Mouse (Mus musculus) CD4-positive naive resting alpha-beta T cell, adult 57 days (primary cell): ENCODE results near the gene Bola1. TPM values are rescaled to one million over a fixed set of nuclear protein-coding genes. Genes with fewer than 3 reads are reported as not detected.

Experiments
- total RNA-seq: library from RNA; stranded (reverse); gene quantifications from one replicate; pipeline ENCODE4 v1.2.4, GENCODE M21; 2023

Gene Bola1
- 11.2 TPM for total RNA-seq

GRCm38 (mm10) chr3:96219661-96220130 lies at the start of gene Bola1, which contains the start of gene Hist2h2ab:
Bola1 (minus strand) TSS chr3:96219709.
Hist2h2ab (plus strand) TSS chr3:96219865.

DNA sequence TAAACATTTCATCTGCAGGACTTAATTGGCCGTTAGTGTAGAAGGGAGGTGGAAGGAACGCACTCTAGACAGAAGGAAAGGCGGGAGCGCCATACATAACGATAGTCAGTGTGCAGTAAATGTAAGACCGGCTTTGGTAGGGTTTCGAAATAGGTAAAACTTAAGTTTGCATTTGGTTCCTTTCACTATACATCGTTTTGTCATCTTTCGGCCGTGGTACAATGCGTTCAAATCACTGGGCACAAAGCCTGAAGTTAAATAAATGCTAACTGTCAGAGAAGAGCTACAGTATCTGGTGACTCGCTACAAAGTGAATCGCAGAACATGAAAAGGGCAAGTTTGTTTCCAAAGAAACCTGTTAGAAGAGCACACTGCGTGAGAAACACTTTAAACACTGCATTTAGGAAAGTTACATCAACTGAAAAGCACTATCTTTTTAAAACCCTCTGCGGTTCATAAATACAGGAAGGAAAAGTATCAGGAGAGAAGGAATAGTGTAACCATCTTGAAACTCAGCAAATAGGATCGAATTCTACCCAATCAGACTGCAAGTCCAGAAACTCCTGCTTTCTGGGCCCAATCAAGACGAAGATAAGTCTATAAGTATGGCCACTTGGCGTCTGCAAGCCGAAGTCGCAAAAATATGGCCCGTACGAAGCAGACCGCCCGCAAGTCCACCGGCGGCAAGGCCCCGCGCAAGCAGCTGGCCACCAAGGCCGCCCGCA lies 48.7 kb upstream of the Bola1 start, which contains the start of gene Hist2h3b:
Hist2h3b (plus strand) TSS at position 604 of the 725 bp plus-strand sequence.

DNA sequence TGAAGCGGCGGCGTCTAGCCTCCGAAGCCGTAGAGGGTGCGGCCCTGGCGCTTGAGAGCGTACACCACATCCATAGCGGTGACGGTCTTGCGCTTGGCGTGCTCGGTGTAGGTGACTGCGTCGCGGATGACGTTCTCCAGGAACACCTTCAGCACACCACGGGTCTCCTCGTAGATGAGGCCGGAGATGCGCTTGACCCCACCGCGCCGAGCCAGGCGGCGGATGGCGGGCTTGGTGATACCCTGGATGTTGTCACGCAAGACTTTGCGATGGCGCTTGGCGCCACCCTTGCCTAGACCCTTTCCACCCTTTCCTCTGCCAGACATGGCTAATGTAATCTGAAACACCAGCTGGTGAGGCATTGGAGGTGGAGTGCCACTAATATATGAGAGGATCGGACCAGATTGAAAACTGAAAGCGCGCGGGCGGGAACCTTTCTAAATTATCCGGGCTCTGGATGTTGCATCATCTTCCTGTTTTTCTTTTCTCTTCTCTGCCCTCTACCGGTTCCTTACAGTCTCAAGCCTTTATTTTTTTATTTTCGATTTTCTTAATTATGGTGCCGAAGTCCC lies 43.6 kb upstream of the Bola1 start, which contains the start of gene Hist2h4:
Hist2h4 (minus strand) TSS at position 333 of the 572 bp plus-strand sequence.

GRCm38 (mm10) chr3:96246427-96246856 lies 26.9 kb upstream of the Bola1 start, which contains the start of gene Hist2h3c1:
Hist2h3c1 (plus strand) TSS chr3:96246685.

DNA sequence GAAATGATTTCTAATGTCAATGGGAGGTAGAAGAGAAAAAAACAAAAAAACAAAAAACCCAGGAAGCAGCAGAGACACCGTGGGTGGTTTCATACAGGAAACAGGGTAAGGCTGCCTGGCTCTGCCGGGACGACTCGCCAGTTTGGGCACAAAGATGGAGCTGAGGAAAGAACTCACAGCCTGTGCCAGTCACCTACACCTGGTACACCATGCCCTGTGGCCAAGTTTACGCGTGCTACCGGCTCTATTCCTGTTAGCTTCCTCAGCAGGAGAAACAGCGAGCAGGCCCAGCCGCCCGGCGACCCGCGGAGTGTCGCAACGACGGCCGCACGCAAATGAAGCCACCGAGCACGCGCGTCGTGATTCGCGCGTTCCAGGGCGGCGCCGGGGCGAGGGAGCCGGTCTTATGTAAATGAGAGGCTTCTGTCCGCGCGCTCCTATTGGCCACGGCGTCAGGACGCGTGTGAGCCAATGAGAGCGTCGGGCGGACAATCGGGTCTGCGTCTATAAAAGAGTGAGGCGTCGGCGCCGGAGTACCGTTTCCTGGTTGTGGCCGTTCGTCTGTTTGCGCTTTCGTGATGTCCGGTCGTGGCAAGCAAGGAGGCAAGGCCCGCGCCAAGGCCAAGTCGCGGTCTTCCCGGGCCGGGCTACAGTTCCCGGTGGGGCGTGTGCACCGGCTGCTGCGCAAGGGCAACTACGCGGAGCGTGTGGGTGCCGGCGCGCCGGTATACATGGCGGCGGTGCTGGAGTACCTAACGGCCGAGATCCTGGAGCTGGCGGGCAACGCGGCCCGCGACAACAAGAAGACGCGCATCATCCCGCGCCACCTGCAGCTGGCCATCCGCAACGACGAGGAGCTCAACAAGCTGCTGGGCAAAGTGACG lies 25.7 kb upstream of the Bola1 start, which contains the start of gene Hist2h2aa1:
Hist2h2aa1 (plus strand) TSS at position 495 of the 884 bp plus-strand sequence.

DNA sequence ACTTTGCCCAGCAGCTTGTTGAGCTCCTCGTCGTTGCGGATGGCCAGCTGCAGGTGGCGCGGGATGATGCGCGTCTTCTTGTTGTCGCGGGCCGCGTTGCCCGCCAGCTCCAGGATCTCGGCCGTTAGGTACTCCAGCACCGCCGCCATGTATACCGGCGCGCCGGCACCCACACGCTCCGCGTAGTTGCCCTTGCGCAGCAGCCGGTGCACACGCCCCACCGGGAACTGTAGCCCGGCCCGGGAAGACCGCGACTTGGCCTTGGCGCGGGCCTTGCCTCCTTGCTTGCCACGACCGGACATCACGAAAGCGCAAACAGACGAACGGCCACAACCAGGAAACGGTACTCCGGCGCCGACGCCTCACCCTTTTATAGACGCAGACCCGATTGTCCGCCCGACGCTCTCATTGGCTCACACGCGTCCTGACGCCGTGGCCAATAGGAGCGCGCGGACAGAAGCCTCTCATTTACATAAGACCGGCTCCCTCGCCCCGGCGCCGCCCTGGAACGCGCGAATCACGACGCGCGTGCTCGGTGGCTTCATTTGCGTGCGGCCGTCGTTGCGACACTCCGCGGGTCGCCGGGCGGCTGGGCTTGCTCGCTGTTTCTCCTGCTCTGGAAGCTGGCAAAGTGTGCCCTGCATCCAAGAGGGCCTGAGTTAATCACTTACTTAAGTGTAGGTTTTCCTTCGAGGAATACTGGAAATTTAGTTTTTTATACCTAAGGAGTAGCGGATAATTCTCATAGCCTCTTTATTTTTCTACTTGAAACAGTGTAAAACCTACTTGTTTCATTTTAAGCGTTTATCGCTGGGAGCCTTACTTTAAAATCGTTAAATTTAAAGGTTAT lies 20.7 kb upstream of the Bola1 start, which contains the start of gene Hist2h2aa2:
Hist2h2aa2 (minus strand) TSS at position 328 of the 850 bp plus-strand sequence.

GRCm38 (mm10) chr3:96238954-96239793 lies 19.7 kb upstream of the Bola1 start, which contains the start of gene Hist2h3c2:
Hist2h3c2 (minus strand) TSS chr3:96239127.

GRCm38 (mm10) chr3:96220765-96221639 lies 1.5 kb upstream of the Bola1 start, which contains the start of the genes Hist2h2ac and Hist2h2be:
Hist2h2ac (minus strand) TSS chr3:96220880.
Hist2h2be (plus strand) TSS chr3:96221119.

DNA sequence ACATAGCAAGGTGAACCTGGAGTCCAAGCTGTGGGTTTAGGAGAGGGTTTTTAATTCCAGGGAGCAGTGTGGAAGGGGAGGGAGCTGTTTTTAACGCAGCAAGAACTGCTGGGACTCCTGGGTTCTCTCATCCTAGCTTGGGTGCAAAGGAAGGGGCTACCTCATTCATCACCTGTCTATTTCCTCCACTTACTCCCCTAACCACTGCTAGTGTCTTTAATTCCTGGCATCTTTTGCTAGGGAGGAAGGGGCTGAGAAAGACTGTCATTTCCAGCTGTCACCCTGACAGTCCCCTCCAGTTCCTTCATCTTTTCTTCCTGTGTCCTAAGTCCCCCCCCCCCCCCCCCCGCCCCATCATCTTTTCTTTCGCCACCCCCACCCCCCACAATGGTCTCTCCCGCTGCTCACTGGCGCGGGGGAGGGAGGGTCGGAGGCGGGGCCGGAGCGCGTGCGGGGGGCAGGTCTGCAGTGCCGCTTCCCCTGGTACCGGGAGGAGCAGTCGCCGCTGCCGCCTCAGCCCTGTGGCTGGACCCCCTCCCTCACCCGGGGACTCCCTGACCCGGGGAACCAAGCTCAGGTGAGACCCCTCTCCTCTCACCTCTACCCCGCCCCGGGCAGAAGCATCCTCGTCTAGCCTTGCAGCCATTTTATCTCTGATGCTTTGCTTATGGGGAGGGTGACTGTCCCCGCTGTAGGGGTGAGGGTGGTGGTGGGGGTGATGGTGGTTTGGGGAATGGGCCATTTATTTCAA lies 38.6 kb downstream of the Bola1 start, which contains the start of gene Sv2a:
Sv2a (plus strand) TSS at position 425 of the 751 bp plus-strand sequence.

GRCm38 (mm10) chr3:96172197-96173178 lies 47.0 kb downstream of the Bola1 start, which contains the start of gene Sf3b4:
Sf3b4 (plus strand) TSS chr3:96172332.

DNA sequence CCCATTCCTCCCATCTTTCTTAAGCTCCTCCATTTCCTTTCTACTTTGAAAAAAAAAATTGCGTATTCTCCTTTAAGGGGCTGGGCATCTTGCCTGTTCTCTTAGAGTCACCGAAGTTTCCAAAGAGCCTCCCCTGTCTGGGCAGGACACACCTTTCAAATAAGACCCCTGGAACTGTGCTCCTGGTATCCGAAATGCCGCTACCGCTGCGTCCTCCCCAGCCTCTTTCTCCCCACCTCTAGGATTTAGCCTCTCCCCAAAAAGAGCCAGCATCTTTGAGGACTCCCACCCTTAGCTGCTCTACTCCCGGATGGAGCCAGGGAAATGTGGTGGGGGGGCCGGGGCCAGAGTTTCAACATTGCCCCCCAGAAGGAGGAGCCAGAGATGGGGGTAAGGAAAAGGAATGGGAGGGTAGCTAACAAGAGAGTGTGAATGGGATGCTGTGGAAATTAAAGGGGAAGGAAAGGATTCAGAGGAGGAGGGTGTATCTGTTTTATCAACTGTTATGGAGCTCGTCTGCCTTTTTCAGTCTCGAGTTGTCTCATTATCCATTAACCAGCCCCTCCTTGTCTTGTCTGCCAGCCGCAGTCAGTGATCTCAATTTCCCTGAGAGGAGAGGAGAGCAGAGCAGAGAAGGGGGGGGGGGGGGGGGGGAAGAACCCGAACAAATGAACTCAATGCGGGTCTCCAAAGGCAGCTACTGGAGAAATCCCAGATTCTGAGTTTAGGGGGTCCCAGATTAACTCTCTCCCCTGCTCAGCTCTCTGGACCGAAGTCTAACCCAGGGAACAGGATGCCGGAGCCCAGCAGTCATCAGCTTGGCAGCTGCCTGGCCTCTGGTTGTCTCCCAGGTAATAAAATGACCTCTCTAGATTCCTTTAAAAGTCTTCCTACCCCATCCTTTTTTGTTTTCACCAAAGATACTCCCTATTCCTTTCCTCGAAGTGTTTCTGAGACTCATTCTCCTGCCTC lies 57.4 kb downstream of the Bola1 start, which contains the start of gene Mtmr11:
Mtmr11 (plus strand) TSS at position 136 of the 972 bp plus-strand sequence.

Other genes starting within 250 kb of the Bola1 start
- 21.9 TPM for gene Plekho1, start 223.7 kb downstream of the Bola1 start, total RNA-seq
- 15.1 TPM for gene Vps45, start 161.2 kb downstream of the Bola1 start, total RNA-seq
- gene Otud7b, start 115.2 kb downstream of the Bola1 start, total RNA-seq, result 20.8 TPM
- 0.74 TPM for gene Mtmr11, start 57.7 kb downstream of the Bola1 start, total RNA-seq
- gene Sf3b4, start 47.4 kb downstream of the Bola1 start, total RNA-seq, result 80.5 TPM
- gene Sv2a, start 38.6 kb downstream of the Bola1 start, total RNA-seq, result 5.0 TPM
- 7.9 TPM for gene Hist2h2ab, start 156 bp upstream of the Bola1 start, total RNA-seq
- 55.5 TPM for gene Hist2h2ac, start 1.2 kb upstream of the Bola1 start, total RNA-seq
- gene Hist2h2be, start 1.4 kb upstream of the Bola1 start, total RNA-seq, result 2.7 TPM
- gene Hist2h3c2, start 19.4 kb upstream of the Bola1 start, total RNA-seq, result 1.7 TPM
- 319 TPM for gene Hist2h2aa2, start 20.6 kb upstream of the Bola1 start, total RNA-seq
- gene Hist2h2aa1, start 25.8 kb upstream of the Bola1 start, total RNA-seq, result 4.3 TPM
- gene Hist2h3c1, start 27.0 kb upstream of the Bola1 start, total RNA-seq, result not detected
- 40.0 TPM for gene Hist2h4, start 43.6 kb upstream of the Bola1 start, total RNA-seq
- 57.8 TPM for gene Hist2h3b, start 48.9 kb upstream of the Bola1 start, total RNA-seq
- gene Hist2h2bb, start 50.0 kb upstream of the Bola1 start, total RNA-seq, result 143 TPM
- 0.77 TPM for gene Fcgr1, start 74.3 kb upstream of the Bola1 start, total RNA-seq
- gene BC107364, start 232.6 kb upstream of the Bola1 start, total RNA-seq, result not detected